Mouse (Mus musculus) ES-Bruce4 (cell line): ENCODE measurements at regions not wholly inside any gene's neighbourhood (a gene's known extent, or its start where the extent isn't known, plus 50 kb on each side); places are given as distances from the start of the nearest gene placed in this dataset.

Experiments used
- H3K27ac ChIP-seq: 2 replicates; pipeline ENCODE4 v1.5.1; 2012; ENCODE audit warnings: low read length, inconsistent platforms; ENCODE audit not compliant: insufficient read depth
- H3K27me3 ChIP-seq: 2 replicates; pipeline ENCODE4 v1.6.1; 2012; ENCODE audit warnings: mild to moderate bottlenecking, low read length, inconsistent platforms; ENCODE audit not compliant: control insufficient read depth, poor library complexity, insufficient read depth, severe bottlenecking
- H3K36me3 ChIP-seq: 2 replicates; pipeline ENCODE4 v1.6.1; 2012; ENCODE audit warnings: inconsistent platforms, mild to moderate bottlenecking, low read length, moderate library complexity; ENCODE audit not compliant: control insufficient read depth, poor library complexity, insufficient read depth, severe bottlenecking
- H3K4me1 ChIP-seq: one replicate; pipeline ENCODE4 v1.8.1; 2011; ENCODE audit warnings: low read length; ENCODE audit not compliant: control insufficient read depth, insufficient read depth
- H3K4me3 ChIP-seq: 2 replicates; pipeline ENCODE4 v1.5.1; 2011; ENCODE audit warnings: low read depth, mild to moderate bottlenecking, low read length
- H3K9ac ChIP-seq: 2 replicates; pipeline ENCODE4 v1.6.1; 2012; ENCODE audit warnings: low read depth, mild to moderate bottlenecking, inconsistent platforms; ENCODE audit not compliant: poor library complexity, severe bottlenecking
- H3K9me3 ChIP-seq: replicated peaks from 2 replicates; pipeline ENCODE4 v1.6.1; 2012; ENCODE audit warnings: mild to moderate bottlenecking, low read length, inconsistent platforms; ENCODE audit not compliant: control insufficient read depth, poor library complexity, insufficient read depth, severe bottlenecking
- CTCF ChIP-seq: IDR thresholded peaks from one replicate; pipeline ENCODE4 v1.8.1; 2011; ENCODE audit warnings: low read depth, low read length
- EP300 ChIP-seq: IDR thresholded peaks from 2 replicates; pipeline ENCODE4 v1.6.1; 2011; ENCODE audit warnings: low read depth, low read length; ENCODE audit not compliant: insufficient read depth
- POLR2A ChIP-seq: IDR thresholded peaks from one replicate; pipeline ENCODE4 v1.8.1; 2011; ENCODE audit warnings: low read length; ENCODE audit not compliant: insufficient read depth

- Histone ChIP-seq H3K27ac (no peak overlapping the region), H3K4me1 (no peaks in the 10 kb centered on the region)
Measured at GRCm38 (mm10) chr13:5444759-5445478, 416.4 kb upstream of the Klf6 start.

DNA sequence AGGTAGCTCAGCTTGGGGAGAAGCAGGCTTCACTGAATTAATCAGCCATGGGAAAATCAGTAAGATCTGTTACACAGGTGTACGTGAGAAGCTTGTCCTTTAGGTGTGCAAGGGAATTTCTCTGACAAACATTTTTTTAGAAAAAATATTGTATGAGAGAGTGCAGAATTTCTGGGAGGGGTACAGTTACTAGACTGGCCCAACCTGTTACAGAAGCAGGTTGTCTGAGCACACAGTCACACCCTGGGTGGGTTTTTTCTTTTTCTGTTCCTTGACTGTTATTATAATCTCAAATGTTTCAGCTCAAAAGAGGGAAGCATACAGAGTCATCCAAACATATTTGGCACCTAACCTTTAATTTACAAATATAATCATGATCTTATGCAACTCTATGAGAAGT lies 412.7 kb upstream of the Klf6 start:
- no peaks in the 10 kb centered on the region for H3K36me3 ChIP-seq
- no peak for TF ChIP-seq CTCF
- no peak for TF ChIP-seq POLR2A
- TF ChIP-seq EP300 = no peak
- H3K27ac ChIP-seq = no peak overlapping the region
- no peaks in the 10 kb centered on the region for H3K4me1 ChIP-seq
- H3K9ac ChIP-seq = no peak overlapping the region
- no peak overlapping the region for H3K4me3 ChIP-seq
- H3K9me3 ChIP-seq = no peaks in the 10 kb centered on the region
- H3K27me3 ChIP-seq = no peaks in the 10 kb centered on the region

More at GRCm38 (mm10) chr13:5444759-5445478, 416.4 kb upstream of the Klf6 start:
- Histone ChIP-seq H3K36me3 (no peaks in the 10 kb centered on the region), H3K4me3 (no peak overlapping the region), H3K9ac (no peak overlapping the region), H3K27me3 (no peaks in the 10 kb centered on the region), H3K9me3 (no peaks in the 10 kb centered on the region)
- no peak for TF ChIP-seq EP300
- no peak for TF ChIP-seq POLR2A
- TF ChIP-seq CTCF = no peak

DNA sequence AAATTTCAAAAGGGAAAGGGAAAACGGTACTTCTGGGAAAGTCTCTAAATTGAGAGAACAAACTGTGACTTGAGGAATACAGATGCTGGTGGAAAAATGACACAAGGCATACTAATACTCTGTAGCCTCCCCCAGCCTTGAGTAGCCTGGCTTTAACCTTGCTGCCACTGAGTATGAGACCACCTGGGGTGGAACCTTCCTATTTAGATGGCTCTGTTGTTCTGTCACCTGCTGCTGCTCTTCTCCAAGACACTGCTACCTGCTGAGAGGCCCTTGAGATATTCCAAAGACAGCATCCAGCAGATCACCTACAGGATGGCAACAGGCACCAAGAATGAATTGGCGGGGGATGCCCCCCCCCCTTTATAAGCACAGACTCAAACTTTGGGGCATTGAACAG lies 380.5 kb upstream of the Klf6 start:
- Histone ChIP-seq H3K4me3 (no peak overlapping the region), H3K4me1 (no peaks in the 10 kb centered on the region), H3K27ac (no peak overlapping the region), H3K27me3 (no peaks in the 10 kb centered on the region), H3K9me3 (no peaks in the 10 kb centered on the region), H3K36me3 (no peaks in the 10 kb centered on the region), H3K9ac (no peak overlapping the region)
- no peak for TF ChIP-seq EP300
- TF ChIP-seq POLR2A = no peak
- no peak for TF ChIP-seq CTCF

DNA sequence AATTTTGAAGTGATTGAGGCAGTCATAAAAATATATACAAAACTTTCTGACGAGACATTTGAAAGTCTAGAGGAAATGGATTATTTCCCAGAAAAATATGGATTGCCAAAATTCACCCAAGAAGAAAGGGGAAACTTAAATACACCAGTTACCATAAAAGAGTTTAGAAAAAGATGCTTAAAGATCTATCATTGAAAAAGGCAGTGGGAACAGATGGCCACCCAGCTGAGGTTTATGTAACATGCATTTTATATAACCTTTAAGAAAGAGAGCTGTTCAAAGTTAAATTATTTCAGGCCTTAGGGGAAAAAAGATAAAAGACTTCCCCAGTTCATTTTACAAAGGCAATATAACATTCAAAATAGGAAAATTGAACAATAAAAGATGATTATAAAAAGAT lies 369.0 kb upstream of the Klf6 start:
- Histone ChIP-seq H3K27me3 (no peaks in the 10 kb centered on the region), H3K27ac (no peak overlapping the region), H3K36me3 (no peaks in the 10 kb centered on the region), H3K9ac (no peak overlapping the region), H3K9me3 (no peaks in the 10 kb centered on the region), H3K4me1 (no peaks in the 10 kb centered on the region), H3K4me3 (no peak overlapping the region)
- TF ChIP-seq EP300 (no peak), POLR2A (no peak), CTCF (no peak)

GRCm38 (mm10) chr13:5497535-5497934 lies 363.7 kb upstream of the Klf6 start:
- no peaks in the 10 kb centered on the region for H3K9me3 ChIP-seq
- no peak overlapping the region for H3K27ac ChIP-seq
- no peak overlapping the region for H3K9ac ChIP-seq
- no peak for TF ChIP-seq EP300
- TF ChIP-seq CTCF = no peak
- no peak for TF ChIP-seq POLR2A
- no peaks in the 10 kb centered on the region for H3K27me3 ChIP-seq
- H3K36me3 ChIP-seq = no peaks in the 10 kb centered on the region
- no peaks in the 10 kb centered on the region for H3K4me1 ChIP-seq
- H3K4me3 ChIP-seq = no peak overlapping the region

GRCm38 (mm10) chr13:5511784-5512183 lies 349.5 kb upstream of the Klf6 start:
- Histone ChIP-seq H3K27ac (no peak overlapping the region), H3K9ac (no peak overlapping the region), H3K27me3 (no peaks in the 10 kb centered on the region), H3K4me1 (no peaks in the 10 kb centered on the region), H3K9me3 (no peaks in the 10 kb centered on the region), H3K4me3 (no peak overlapping the region), H3K36me3 (no peaks in the 10 kb centered on the region)
- no peak for TF ChIP-seq POLR2A
- TF ChIP-seq CTCF = no peak
- TF ChIP-seq EP300 = no peak
